In the genomic region with DNA sequence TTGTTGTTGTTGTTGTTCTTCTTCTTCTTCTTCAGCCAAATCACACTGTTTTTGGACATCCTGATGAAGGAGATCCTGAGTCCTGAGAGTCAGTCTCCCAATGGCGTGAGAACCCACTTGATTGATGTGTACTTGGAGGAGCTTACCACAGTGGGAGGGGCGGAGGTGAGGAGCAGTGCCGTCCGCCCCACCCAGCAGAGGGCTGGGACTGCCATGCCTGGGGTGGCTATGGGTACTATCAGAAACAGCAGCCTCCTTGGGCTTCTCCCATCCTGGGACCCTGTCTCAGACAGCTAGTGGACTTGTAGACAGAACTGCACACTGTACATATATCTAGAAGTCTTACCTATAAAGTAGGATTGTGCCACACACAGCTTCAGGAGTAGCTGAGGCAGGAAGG, we compare ENCODE assay signal across 19 mouse cellular contexts. TPM values are rescaled to one million over a fixed set of nuclear protein-coding genes. Genes with fewer than 3 reads are reported as not detected.
"Had no signal": no experiment of that assay in that cellular context is flagged by ENCODE, and none has a peak within 500 bp of the region (broad histone marks: within the 10 kb centered on the region; RNA-seq: fewer than 3 reads in every experiment).

No protein-coding gene starts in this region.

- H3K27me3 ChIP-seq: lung, embryonic 15.5 days; megakaryocyte, embryonic 14.5 days; midbrain, embryonic 12.5 days; midbrain, embryonic 15.5 days; neural tube, embryonic 12.5 days had no signal

- H3K27ac ChIP-seq: liver, embryonic 14.5 days; lung, embryonic 15.5 days; macrophage; midbrain, embryonic 12.5 days; midbrain, embryonic 15.5 days; neural tube, embryonic 12.5 days had no signal

- H3K9me3 ChIP-seq: lung, embryonic 15.5 days; megakaryocyte, embryonic 14.5 days; midbrain, embryonic 12.5 days; midbrain, embryonic 15.5 days; neural tube, embryonic 12.5 days had no signal

- DNase-seq: lung, adult 2 months; lung, postnatal 14 days; lung, postnatal 36 days; retina, postnatal 1 day; right cerebral cortex, adult 18-20 months; right cerebral cortex, postnatal 25 days; right cerebral cortex, postnatal 4 days; spleen, adult 18-20 months; thymus, adult 18-20 months; thymus, postnatal 14 days; thymus, postnatal 36 days had no signal

- H3K4me1 ChIP-seq: lung, embryonic 15.5 days; midbrain, embryonic 12.5 days; midbrain, embryonic 15.5 days; neural tube, embryonic 12.5 days had no signal

- H3K4me2 ChIP-seq: lung, embryonic 15.5 days; midbrain, embryonic 12.5 days; midbrain, embryonic 15.5 days; neural tube, embryonic 12.5 days had no signal

- ATAC-seq: lung, postnatal 0 days; midbrain, embryonic 15.5 days had no signal

- H3K4me3 ChIP-seq: lung, embryonic 15.5 days; megakaryocyte, embryonic 14.5 days; midbrain, embryonic 12.5 days; midbrain, embryonic 15.5 days; neural tube, embryonic 12.5 days had no signal

- H3K9ac ChIP-seq: liver, embryonic 14.5 days; lung, embryonic 15.5 days; midbrain, embryonic 12.5 days; midbrain, embryonic 15.5 days; neural tube, embryonic 12.5 days had no signal

RNA-seq across cellular contexts. Expression of a gene that starts 13.8 kb away (rescaled TPM):
- polyA plus RNA-seq: macrophage had no signal
